Mouse (Mus musculus) intestine, embryonic 15.5 days (tissue): ENCODE data around the gene Polr1a. TPM values are rescaled to one million over a fixed set of nuclear protein-coding genes. Genes with fewer than 3 reads are reported as not detected.

Experiments used
- ATAC-seq: fragments of 200-750 bp; cut with Nextera tagmentation; 2 replicates; pipeline ENCODE4 v1.8.0; 2017; ENCODE audit warnings: moderate TSS enrichment, moderate library complexity
- H3K27ac ChIP-seq: fragments of 300-500 bp; sonication (generic); 2 replicates; pipeline ENCODE4 v1.5.1; 2015; ENCODE audit warnings: mild to moderate bottlenecking, inconsistent platforms
- H3K27me3 ChIP-seq: fragments of 300-500 bp; sonication (generic); replicated peaks from 2 replicates; pipeline ENCODE4 v1.6.1; 2015; ENCODE audit warnings: inconsistent platforms
- H3K36me3 ChIP-seq: fragments of 300-500 bp; sonication (generic); 2 replicates; pipeline ENCODE4 v1.6.1; 2015; ENCODE audit warnings: inconsistent platforms
- H3K4me1 ChIP-seq: fragments of 300-500 bp; sonication (generic); replicated peaks from 2 replicates; pipeline ENCODE4 v1.6.1; 2015; ENCODE audit warnings: inconsistent platforms
- H3K4me2 ChIP-seq: fragments of 300-500 bp; sonication (generic); replicated peaks from 2 replicates; pipeline ENCODE4 v1.6.1; 2015; ENCODE audit warnings: mild to moderate bottlenecking, inconsistent platforms
- H3K4me3 ChIP-seq: fragments of 300-500 bp; sonication (generic); replicated peaks from 2 replicates; pipeline ENCODE4 v1.5.1; 2015; ENCODE audit warnings: inconsistent platforms
- H3K9ac ChIP-seq: fragments of 300-500 bp; sonication (generic); 2 replicates; pipeline ENCODE4 v1.6.1; 2015; ENCODE audit warnings: inconsistent platforms
- H3K9me3 ChIP-seq: fragments of 300-500 bp; sonication (generic); 2 replicates; pipeline ENCODE4 v1.6.1; 2016; ENCODE audit warnings: inconsistent platforms
- WGBS: fragments of 180-500 bp; shearing (Covaris S2); methylation state at CpG from one replicate; pipeline ENCODE4 v1.1.7; 2015; 5-methylcytosine and 5-hydroxymethylcytosine counted together
- polyA plus RNA-seq: library from polyadenylated mRNA; unstranded; fragments of >200 nt; fragmentation: Nextera tagmentation; extraction: Ambion mirVana; gene quantifications from 2 replicates; pipeline ENCODE4 v1.2.1, GENCODE M21; 2015

The Polr1a gene
- polyA plus RNA-seq, 1 experiment from 2014 or later: 30.8 TPM

DNA sequence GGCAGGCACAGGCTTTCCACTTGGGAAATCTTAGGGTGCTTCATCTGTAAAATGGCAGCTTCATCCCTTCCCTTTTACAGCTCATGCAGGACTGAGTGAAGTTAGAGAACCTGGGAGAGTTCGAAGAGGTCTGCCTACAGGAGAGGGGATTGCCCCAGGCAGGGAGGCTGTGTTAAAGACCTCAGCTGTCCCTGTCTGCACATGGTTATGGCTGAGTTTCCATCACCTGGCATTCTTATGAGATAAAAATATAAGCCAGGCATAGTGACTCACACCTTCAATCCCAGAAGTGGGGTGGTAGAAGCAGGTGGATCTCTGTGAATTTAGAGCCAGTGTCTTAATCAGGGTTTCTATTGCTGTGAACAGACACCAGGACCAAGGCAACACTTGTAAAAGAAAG lies 100.6 kb downstream of the Polr1a start:
- no peak overlapping the region for H3K9ac ChIP-seq
- H3K9me3 ChIP-seq: no peaks in the 10 kb centered on the region
- ATAC-seq: no peak
- no peak overlapping the region for H3K4me2 ChIP-seq
- no peaks in the 10 kb centered on the region for H3K36me3 ChIP-seq
- 100% methylated on average over 1 of the region's 1 CpGs for WGBS
- no peaks in the 10 kb centered on the region for H3K27me3 ChIP-seq
- no peak overlapping the region for H3K4me3 ChIP-seq
- no peak overlapping the region for H3K27ac ChIP-seq
- no peaks in the 10 kb centered on the region for H3K4me1 ChIP-seq

DNA sequence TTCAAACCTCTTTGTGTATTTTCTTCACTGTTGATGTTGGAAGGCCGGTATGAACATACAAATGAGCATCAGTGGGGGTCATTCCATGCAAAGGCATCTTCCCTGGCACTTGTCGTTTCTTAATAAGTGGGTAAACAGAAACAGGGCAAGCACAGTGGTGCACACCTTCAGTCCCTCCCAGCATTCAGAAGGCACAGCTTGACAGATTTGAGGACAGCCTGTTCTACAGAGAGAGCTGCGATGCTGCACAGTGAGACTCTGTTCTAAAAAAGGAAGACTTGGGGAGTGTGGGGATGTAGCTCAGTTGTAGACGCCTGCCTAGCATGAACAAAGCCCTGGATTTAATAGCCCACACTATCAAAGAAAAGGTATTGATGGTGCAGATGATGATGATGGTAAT lies 105.2 kb downstream of the Polr1a start:
- H3K4me2 ChIP-seq: no peak overlapping the region
- 68% methylated on average over 4 of the region's 4 CpGs for WGBS
- no peak overlapping the region for H3K9ac ChIP-seq
- no peaks in the 10 kb centered on the region for H3K9me3 ChIP-seq
- H3K4me1 ChIP-seq: no peaks in the 10 kb centered on the region
- no peaks in the 10 kb centered on the region for H3K27me3 ChIP-seq
- H3K4me3 ChIP-seq: no peak overlapping the region
- no peaks in the 10 kb centered on the region for H3K36me3 ChIP-seq
- H3K27ac ChIP-seq: no peak overlapping the region
- no peak for ATAC-seq

DNA sequence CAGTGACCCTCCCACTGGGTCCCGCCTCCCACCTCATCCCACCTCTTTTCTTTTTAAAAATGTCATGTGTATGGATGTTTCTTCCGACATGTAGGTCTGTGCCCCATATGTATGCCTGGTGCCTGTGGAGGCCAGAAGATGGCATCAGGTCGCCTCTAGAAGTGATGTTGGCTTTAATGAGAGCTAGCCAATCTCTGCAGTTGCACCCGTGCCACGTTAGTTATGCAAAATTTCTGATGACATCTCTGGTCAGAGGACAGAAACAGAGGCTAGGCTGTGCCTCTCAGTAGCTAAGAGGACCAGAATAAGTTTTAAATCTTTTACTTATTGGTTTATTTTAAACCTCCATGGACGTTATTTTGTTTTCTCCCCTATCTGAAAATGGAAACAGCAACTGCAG lies 109.2 kb downstream of the Polr1a start:
- H3K4me3 ChIP-seq: no peak overlapping the region
- 77% methylated on average over 6 of the region's 6 CpGs for WGBS
- H3K4me1 ChIP-seq: no peaks in the 10 kb centered on the region

DNA sequence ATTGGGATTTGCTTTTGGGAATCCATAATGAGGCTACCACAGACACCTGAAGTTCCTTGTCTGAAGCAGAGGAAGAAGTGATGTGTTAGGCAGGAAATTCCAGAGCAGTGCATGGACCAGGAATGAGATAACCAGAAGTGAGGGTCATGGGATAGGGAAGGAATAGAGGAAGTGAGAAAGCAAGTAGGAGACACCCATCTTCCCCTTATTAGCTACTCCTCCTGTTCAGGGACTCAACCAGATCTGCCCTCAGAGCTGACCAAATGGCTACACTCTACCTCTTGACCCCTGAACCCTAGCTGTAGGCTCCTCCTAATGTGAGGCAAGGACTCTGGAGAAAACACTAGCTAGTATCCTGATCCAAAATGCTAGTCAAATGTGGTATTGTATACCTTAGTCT lies 116.6 kb downstream of the Polr1a start:
- H3K9ac ChIP-seq: no peak overlapping the region
- ATAC-seq: no peak

More for the DNA sequence above, 109.2 kb downstream of the Polr1a start:
- no peak overlapping the region for H3K9ac ChIP-seq
- no peaks in the 10 kb centered on the region for H3K36me3 ChIP-seq
- H3K27ac ChIP-seq: no peak overlapping the region
- H3K27me3 ChIP-seq: no peaks in the 10 kb centered on the region
- H3K4me2 ChIP-seq: no peak overlapping the region
- no peak for ATAC-seq
- H3K9me3 ChIP-seq: no peaks in the 10 kb centered on the region

DNA sequence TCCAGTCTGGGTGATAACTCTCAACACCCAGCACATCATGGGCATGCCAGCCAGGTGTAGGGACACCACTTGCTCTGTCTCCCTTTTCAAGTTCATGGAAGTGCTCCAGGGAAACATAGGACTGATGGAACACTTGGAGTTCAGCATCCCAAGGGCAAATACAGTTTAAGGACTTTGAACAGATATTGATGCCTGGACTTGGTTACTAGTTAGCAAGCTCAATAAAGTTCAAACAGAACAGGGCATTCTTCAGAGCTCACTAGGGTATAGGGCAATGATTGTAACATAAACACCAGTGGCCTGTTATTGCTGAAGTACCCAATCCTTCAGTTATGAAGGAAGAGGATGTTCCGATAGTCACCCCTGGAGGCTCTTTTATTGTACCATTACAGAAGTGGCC lies 119.2 kb downstream of the Polr1a start:
- Histone ChIP-seq H3K27ac (no peak overlapping the region), H3K9me3 (no peaks in the 10 kb centered on the region), H3K9ac (no peak overlapping the region), H3K36me3 (no peaks in the 10 kb centered on the region), H3K4me3 (no peak overlapping the region), H3K27me3 (no peaks in the 10 kb centered on the region), H3K4me2 (no peak overlapping the region), H3K4me1 (no peaks in the 10 kb centered on the region)
- 81% methylated on average over 1 of the region's 1 CpGs for WGBS
- ATAC-seq: no peak

More for the DNA sequence above, 116.6 kb downstream of the Polr1a start:
- Histone ChIP-seq H3K27ac (no peak overlapping the region), H3K27me3 (no peaks in the 10 kb centered on the region), H3K4me2 (no peak overlapping the region), H3K4me3 (no peak overlapping the region), H3K9me3 (no peaks in the 10 kb centered on the region), H3K36me3 (no peaks in the 10 kb centered on the region), H3K4me1 (no peaks in the 10 kb centered on the region)

DNA sequence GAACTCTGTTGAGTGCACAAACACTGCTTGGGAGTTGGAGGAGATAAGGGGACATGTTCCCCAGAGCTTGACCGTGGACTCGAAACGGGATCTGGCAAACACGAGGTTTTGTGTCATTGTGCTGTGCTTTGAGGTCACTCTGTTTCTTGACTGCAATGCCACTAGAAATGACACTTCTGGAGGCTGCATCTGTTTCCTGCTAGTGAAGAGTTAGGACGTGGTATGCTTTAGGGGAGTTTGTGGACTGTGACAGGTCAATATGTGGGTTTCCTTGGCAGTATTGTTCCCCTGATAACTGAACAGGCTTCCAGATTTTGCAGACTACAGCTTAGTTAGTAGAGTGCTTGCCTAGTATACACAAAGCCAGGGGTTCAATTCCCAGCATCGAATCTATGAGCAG lies 120.8 kb downstream of the Polr1a start:
- no peaks in the 10 kb centered on the region for H3K9me3 ChIP-seq
- WGBS: 77% methylated on average over 6 of the region's 6 CpGs
- no peaks in the 10 kb centered on the region for H3K36me3 ChIP-seq
- H3K9ac ChIP-seq: no peak overlapping the region
- H3K27ac ChIP-seq: no peak overlapping the region
- H3K4me1 ChIP-seq: no peaks in the 10 kb centered on the region
- no peaks in the 10 kb centered on the region for H3K27me3 ChIP-seq
- no peak overlapping the region for H3K4me3 ChIP-seq
- ATAC-seq: no peak
- no peak overlapping the region for H3K4me2 ChIP-seq

Other genes with a start within 250 kb of the Polr1a start
- 16.1 and 16.6 TPM in 2 replicates for gene Reep1, start 201.5 kb upstream of the Polr1a start, polyA plus RNA-seq
- 74.3 and 74.8 TPM in 2 replicates for gene Mrpl35, start 82.1 kb upstream of the Polr1a start, polyA plus RNA-seq
- 241 and 242 TPM in 2 replicates for gene Immt, start 77.7 kb upstream of the Polr1a start, polyA plus RNA-seq
- gene Ptcd3, start 303 bp upstream of the Polr1a start, polyA plus RNA-seq: 104 TPM in 2 replicates
- 19.4 and 24.0 TPM in 2 replicates for gene St3gal5, start 188.5 kb downstream of the Polr1a start, polyA plus RNA-seq